Mouse (Mus musculus): ENCODE measurements around the gene Snx5. TPM values are rescaled to one million over a fixed set of nuclear protein-coding genes. Genes with fewer than 3 reads are reported as not detected.

The Snx5 gene
- total RNA-seq (2021) (100 to 1,000 TPM in 1 of 2 experiments, 10 to 100 TPM in 1; 87.4 to 105 TPM), polyA plus RNA-seq (2012; rRNA removed) (34.9 and 35.1 TPM in 2 replicates)
- long read RNA-seq, transcript Snx5-201 (13 exons, 2,419 nt) = major isoform, 54 of 89 reads
- long read RNA-seq, transcript Snx5-202 (14 exons, 2,512 nt) = minor isoform, 25 of 89 reads
- long read RNA-seq, partial matches to known transcripts = 2 of 89 reads
- long read RNA-seq, other reads (novel, unspliced or antisense) = 7 of 89 reads

GRCm38 (mm10) chr2:144270507-144271420 is at the start of gene Snx5, which contains the start of gene Mgme1:
Gene Snx5 (minus strand): TSS chr2:144270906.
Gene Mgme1 (plus strand): TSS chr2:144270663.
- peak; percentile 96 for DNase-seq

- no peak for DNase-seq
Measured at GRCm38 (mm10) chr2:144311372-144311771, 40.7 kb upstream of the Snx5 start.

GRCm38 (mm10) chr2:144310273-144310672 is 39.6 kb upstream of the Snx5 start:
- no peak for DNase-seq

- DNase-seq = no peak
Measured at GRCm38 (mm10) chr2:144308561-144308960, 37.9 kb upstream of the Snx5 start.

- DNase-seq = no peak
Measured at GRCm38 (mm10) chr2:144305721-144306294, 35.1 kb upstream of the Snx5 start.

GRCm38 (mm10) chr2:144301101-144301500 is 30.4 kb upstream of the Snx5 start:
- DNase-seq = no peak

GRCm38 (mm10) chr2:144299749-144300669 is 29.3 kb upstream of the Snx5 start:
- DNase-seq = peak; percentile 59

- peak; percentile 20 for DNase-seq
Measured at GRCm38 (mm10) chr2:144295145-144295735, 24.5 kb upstream of the Snx5 start.

- no peak for DNase-seq
Measured at GRCm38 (mm10) chr2:144291600-144292305, 21.0 kb upstream of the Snx5 start.

- no peak for DNase-seq
Measured at GRCm38 (mm10) chr2:144290321-144290720, 19.6 kb upstream of the Snx5 start.

- DNase-seq = no peak
Measured at GRCm38 (mm10) chr2:144281417-144281816, 10.7 kb upstream of the Snx5 start.

GRCm38 (mm10) chr2:144280568-144280967 is 9.9 kb upstream of the Snx5 start:
- DNase-seq = no peak

- DNase-seq = peak; percentile 94
Measured at GRCm38 (mm10) chr2:144279742-144280141, 9.0 kb upstream of the Snx5 start.

GRCm38 (mm10) chr2:144276885-144277284 is 6.2 kb upstream of the Snx5 start:
- no peak for DNase-seq

GRCm38 (mm10) chr2:144274741-144275140 is 4.0 kb upstream of the Snx5 start:
- peak; percentile 74 for DNase-seq

GRCm38 (mm10) chr2:144272088-144272487 is 1.4 kb upstream of the Snx5 start:
- no peak for DNase-seq

- no peak for DNase-seq
Measured at GRCm38 (mm10) chr2:144269679-144270475, 829 bp downstream of the Snx5 start.

GRCm38 (mm10) chr2:144269306-144269650 is 1.4 kb downstream of the Snx5 start:
- DNase-seq = no peak

- DNase-seq = no peak
Measured at GRCm38 (mm10) chr2:144268446-144269305, 2.0 kb downstream of the Snx5 start.
